Mouse (Mus musculus) megakaryocyte, embryonic 14.5 days (primary cell): ENCODE results near the gene Nudt22. TPM values are rescaled to one million over a fixed set of nuclear protein-coding genes. Genes with fewer than 3 reads are reported as not detected.
A peak's percentile ranks its signal among the peaks of the same experiment; 100 is the strongest.

ENCODE experiments used
- H3K27me3 ChIP-seq: replicated peaks from 2 replicates; pipeline ENCODE3; 2012; ENCODE audit warnings: inconsistent platforms
- H3K36me3 ChIP-seq: replicated peaks from 2 replicates; pipeline ENCODE3; 2012; ENCODE audit warnings: low read length, inconsistent platforms, mixed read lengths
- H3K4me1 ChIP-seq: 2 replicates; pipeline ENCODE4 v1.6.1; 2012; ENCODE audit warnings: inconsistent platforms
- H3K4me3 ChIP-seq: replicated peaks from 2 replicates; pipeline ENCODE3; 2012; ENCODE audit warnings: moderate library complexity, mild to moderate bottlenecking, inconsistent platforms
- H3K9me3 ChIP-seq: 2 replicates; pipeline ENCODE4 v1.6.1; 2012; ENCODE audit warnings: inconsistent platforms
- FLI1 ChIP-seq: IDR thresholded peaks from 2 replicates; pipeline ENCODE4 v1.6.1; 2012; ENCODE audit warnings: low read length, inconsistent platforms, mixed read lengths
- GATA1 ChIP-seq: IDR thresholded peaks from 3 replicates; pipeline ENCODE4 v1.6.1; 2012; ENCODE audit warnings: mixed read lengths, low read length, inconsistent platforms, borderline replicate concordance
- polyA plus RNA-seq: library from polyadenylated mRNA; stranded (reverse); fragments of >175 nt; gene quantifications from 2 replicates; pipeline ENCODE4 v1.2.3, GENCODE M21; 2012; ENCODE audit warnings: low replicate concordance; ENCODE audit not compliant: insufficient read depth

Nudt22 gene
- polyA plus RNA-seq, 1 experiment: 9.1 TPM

DNA sequence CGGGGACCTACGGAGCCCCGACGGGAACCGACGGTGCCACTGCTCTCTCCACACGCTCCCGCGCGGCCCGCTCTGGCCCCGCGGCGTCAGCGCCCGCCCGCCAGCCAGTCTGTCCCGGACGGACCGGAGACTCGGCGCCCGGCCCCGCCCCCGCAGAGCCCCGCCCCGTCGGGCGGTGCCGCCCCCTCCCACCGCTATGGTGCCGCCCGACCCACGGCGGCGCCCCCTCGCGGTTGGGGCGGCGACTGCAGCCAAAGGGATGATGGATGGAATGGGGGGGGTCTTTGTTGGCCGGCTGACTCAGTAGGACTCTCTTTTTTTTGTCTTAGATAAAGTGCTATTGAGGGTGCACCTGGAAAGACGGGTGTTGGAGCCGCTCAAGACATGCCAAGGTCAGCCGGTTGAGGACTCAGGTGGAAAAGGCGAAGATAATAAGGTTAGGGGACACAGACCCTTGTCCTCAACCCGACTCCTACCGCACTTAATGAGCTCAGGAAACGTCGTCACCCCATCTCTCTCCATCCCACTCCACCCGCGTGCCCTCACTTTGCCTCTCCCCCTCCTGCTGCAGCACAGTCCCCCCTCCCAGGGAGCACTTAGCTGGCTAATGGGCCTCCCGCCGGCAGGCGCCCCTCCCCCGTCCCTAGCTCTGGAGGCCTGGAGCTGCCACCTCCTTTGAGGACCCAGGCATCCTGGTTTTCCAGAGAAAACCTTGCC lies 26.1 kb downstream of the Nudt22 start:
- Histone ChIP-seq H3K27me3 (no peaks in the 10 kb centered on the region), H3K9me3 (no peaks in the 10 kb centered on the region), H3K4me3 (peak overlapping the region; percentile 99), H3K4me1 (peaks cover 74% of the 10 kb centered on the region), H3K36me3 (peaks cover 25% of the 10 kb centered on the region)
- no peak for TF ChIP-seq FLI1
- no peak for TF ChIP-seq GATA1

DNA sequence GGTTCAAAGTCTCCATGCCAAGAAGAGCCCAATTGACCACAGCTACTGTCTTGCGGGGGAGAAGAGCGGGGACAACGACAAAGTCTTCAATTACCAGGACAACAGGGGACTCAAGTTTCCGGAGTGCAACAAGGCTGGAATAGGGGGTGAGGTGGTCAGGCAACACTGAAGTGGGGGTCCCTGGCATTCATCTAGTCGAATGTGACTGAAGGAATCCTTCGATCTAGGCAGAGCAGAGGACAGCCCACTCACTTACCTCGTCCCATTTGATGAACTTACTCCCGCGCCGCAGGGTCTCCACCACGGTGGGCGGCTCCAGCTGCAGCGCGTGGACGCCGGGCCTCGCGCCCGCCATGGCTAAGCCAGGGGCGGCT lies 26.6 kb downstream of the Nudt22 start:
- no peaks in the 10 kb centered on the region for H3K9me3 ChIP-seq
- H3K36me3 ChIP-seq: peaks cover 30% of the 10 kb centered on the region
- no peaks in the 10 kb centered on the region for H3K27me3 ChIP-seq
- TF ChIP-seq FLI1 (no peak), GATA1 (no peak)
- peak overlapping the region; percentile 99 for H3K4me3 ChIP-seq
- peaks cover 76% of the 10 kb centered on the region for H3K4me1 ChIP-seq

- H3K4me1 ChIP-seq: peaks cover 76% of the 10 kb centered on the region
- no peaks in the 10 kb centered on the region for H3K27me3 ChIP-seq
- TF ChIP-seq GATA1 (no peak), FLI1 (no peak)
Observed at GRCm38 (mm10) chr19:6968491-6969271, 27.2 kb downstream of the Nudt22 start.

GRCm38 (mm10) chr19:6956461-6956860 lies 39.5 kb downstream of the Nudt22 start:
- Histone ChIP-seq H3K9me3 (no peaks in the 10 kb centered on the region), H3K36me3 (peaks cover 89% of the 10 kb centered on the region), H3K27me3 (no peaks in the 10 kb centered on the region), H3K4me1 (peaks cover 85% of the 10 kb centered on the region), H3K4me3 (no peak overlapping the region)
- TF ChIP-seq GATA1: no peak
- no peak for TF ChIP-seq FLI1

More at GRCm38 (mm10) chr19:6968491-6969271, 27.2 kb downstream of the Nudt22 start:
- H3K9me3 ChIP-seq: no peaks in the 10 kb centered on the region
- H3K36me3 ChIP-seq: peaks cover 36% of the 10 kb centered on the region
- peak overlapping the region; percentile 99 for H3K4me3 ChIP-seq

DNA sequence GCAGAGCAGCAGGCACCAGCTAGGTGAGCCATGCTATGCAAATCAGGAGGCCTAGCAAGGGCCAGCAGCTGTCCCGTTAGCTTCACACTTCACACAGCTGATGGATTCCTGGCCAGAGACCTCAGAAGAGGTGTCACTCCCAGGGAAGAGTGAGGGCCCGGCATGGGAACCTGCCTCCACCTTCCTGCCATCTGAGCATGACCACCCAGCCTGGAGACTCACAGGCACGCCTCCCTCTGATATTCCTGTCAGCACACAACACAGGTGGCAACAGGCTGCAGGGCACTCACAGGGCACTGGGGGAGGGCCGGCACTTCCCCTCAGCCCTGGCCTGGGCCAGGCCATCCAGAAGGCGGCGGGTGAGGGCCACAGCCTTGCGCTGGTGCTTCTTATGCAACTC lies 40.5 kb downstream of the Nudt22 start:
- Histone ChIP-seq H3K36me3 (peaks cover 80% of the 10 kb centered on the region), H3K4me1 (peaks cover 90% of the 10 kb centered on the region), H3K4me3 (no peak overlapping the region), H3K27me3 (no peaks in the 10 kb centered on the region), H3K9me3 (no peaks in the 10 kb centered on the region)
- no peak for TF ChIP-seq GATA1
- no peak for TF ChIP-seq FLI1

GRCm38 (mm10) chr19:6954046-6954445 lies 41.9 kb downstream of the Nudt22 start:
- H3K36me3 ChIP-seq: peaks cover 77% of the 10 kb centered on the region
- no peak overlapping the region for H3K4me3 ChIP-seq
- peaks cover 92% of the 10 kb centered on the region for H3K4me1 ChIP-seq
- TF ChIP-seq GATA1 (no peak), FLI1 (no peak)
- H3K9me3 ChIP-seq: no peaks in the 10 kb centered on the region
- H3K27me3 ChIP-seq: no peaks in the 10 kb centered on the region

DNA sequence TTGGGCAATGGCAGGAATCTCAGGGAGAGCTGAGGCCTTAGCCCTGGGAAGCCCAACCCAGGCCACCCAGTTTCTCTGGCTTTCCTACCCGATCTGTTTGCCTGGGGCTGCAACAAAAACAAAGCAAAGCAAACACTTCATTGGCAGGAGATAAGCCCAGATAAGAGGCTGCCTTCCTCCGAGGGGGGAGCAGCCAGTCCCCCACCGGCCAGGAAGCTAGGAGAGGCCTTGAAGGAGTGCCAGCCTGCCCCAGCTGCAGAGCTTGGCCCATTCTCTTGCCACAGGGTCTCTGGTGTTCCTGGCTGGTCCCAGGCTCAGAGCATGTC lies 43.2 kb downstream of the Nudt22 start:
- Histone ChIP-seq H3K36me3 (peaks cover 77% of the 10 kb centered on the region), H3K27me3 (no peaks in the 10 kb centered on the region), H3K9me3 (no peaks in the 10 kb centered on the region), H3K4me3 (peak overlapping the region; percentile 95), H3K4me1 (peaks cover 92% of the 10 kb centered on the region)
- no peak for TF ChIP-seq GATA1

GRCm38 (mm10) chr19:6951994-6952711 lies 43.8 kb downstream of the Nudt22 start:
- H3K36me3 ChIP-seq: peaks cover 74% of the 10 kb centered on the region
- no peaks in the 10 kb centered on the region for H3K27me3 ChIP-seq
- no peaks in the 10 kb centered on the region for H3K9me3 ChIP-seq
- H3K4me3 ChIP-seq: peak overlapping the region; percentile 95
- TF ChIP-seq FLI1 (no peak), GATA1 (no peak)
- peaks cover 87% of the 10 kb centered on the region for H3K4me1 ChIP-seq

DNA sequence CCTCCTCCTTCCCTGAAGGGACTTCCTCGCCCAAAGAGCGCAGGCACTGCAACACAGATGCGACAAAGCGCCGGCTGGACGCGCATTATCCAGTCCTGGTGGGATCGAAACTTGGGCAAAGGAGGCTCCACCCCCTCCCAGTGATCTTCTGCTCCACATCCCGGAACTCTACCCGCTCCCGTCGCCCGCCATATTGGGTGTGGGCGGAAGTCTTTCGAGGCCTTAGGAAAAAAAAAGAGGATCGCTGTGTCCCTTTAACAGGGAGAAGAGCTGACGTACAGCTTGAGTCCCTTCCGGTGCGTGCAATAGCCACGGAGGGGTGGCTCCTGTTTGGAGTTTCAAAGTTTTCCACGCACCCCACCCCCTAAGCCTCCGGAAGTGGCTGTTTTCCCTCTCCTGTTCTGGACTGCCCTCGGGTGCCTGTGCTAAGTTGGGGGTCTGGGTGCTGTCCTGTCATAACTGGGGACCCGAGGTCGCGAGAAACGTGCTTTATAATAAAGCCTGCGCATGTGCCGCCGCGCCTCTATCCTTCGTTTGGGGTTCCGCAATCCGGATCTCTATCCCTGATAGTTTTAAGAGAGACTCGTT lies 44.4 kb downstream of the Nudt22 start:
- Histone ChIP-seq H3K9me3 (no peaks in the 10 kb centered on the region), H3K4me3 (peak overlapping the region; percentile 95), H3K36me3 (peaks cover 74% of the 10 kb centered on the region), H3K27me3 (no peaks in the 10 kb centered on the region), H3K4me1 (peaks cover 83% of the 10 kb centered on the region)
- no peak for TF ChIP-seq GATA1
- peak; percentile 54; the same call in 1 of the 2 replicates for TF ChIP-seq FLI1
